Mouse (Mus musculus): Measurements from ENCODE around the gene Hmcn1.

Hmcn1 gene

DNA sequence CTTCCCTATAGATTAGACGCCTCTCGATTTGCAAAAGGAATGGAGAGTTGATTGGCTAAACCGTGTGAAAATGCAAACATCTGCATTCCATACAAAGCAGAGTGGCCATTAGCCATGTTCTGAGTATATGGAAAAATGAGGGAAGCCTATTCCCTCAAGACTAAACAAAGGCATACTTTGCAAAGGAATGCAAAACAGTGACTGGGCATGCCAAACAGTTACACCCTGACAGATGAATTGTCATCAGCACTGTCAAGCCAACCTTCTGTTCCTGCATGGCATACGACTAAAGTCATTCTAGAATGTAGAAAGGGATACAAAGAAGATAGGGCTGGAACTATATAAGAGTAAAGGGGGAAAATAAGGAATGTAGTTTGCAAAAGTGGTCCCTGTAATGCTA lies 115.3 kb downstream of the Hmcn1 start:
- no peak for DNase-seq (ENCODE audit: low spot score in 2 of 2)

DNA sequence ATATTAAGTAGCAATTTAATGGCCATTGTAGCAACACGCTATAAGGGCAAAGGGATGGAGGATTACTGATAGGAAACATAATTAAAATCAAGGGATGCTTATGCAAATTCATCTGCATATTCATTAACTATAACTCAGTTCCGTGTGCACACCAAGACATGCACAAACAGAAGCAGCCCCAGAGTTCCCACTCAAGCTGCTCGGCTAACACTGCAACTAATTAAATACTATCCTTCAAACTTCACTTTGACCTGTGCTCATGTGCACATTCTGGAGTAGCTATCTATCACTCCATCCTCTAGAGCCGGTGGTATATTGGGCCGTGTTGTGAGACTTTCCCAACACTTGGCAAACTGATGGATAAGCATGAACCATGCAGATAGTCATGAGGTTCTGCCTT lies 119.2 kb downstream of the Hmcn1 start:
- no peak for DNase-seq (ENCODE audit: low spot score in 2 of 2)

DNA sequence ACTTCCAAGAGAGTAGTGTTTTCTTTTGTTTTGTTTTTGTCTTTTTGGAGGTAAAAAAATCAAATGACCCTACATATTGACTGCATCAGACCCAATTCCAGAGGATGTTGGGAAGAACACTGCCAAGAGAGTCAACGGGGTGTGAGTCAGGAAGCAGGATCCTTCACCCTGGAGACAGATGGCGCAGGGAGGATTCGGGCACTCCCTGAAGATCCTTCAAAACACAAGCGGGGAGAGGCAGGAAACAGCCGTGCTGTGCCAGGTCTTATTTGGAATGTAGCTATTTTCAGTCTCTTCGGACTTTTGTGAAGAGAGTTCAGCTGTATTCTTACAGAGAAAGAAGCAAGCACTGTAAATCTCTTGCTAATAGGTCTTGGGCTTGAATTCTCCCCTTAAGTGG lies 120.0 kb downstream of the Hmcn1 start:
- DNase-seq (ENCODE audit: low spot score in 2 of 2): no peak

DNA sequence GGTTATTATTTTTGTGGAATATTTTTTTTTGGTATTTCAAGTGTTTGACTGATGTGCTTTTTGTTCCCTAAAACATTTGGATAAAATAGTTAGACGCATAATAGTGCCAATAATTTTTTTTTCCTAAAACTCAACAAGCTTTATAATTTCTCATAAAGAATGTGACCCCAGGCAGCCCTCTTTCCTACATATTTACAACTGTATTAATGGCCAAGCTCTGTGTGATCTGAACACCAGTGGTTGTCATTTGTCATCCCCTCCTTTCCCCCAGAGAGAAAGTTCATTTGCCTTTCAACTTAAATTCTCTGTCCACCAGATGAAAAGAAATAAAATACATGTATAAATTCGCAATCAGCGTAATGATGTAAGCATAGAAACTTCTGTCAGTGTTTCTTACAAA lies 121.1 kb downstream of the Hmcn1 start:
- no peak for DNase-seq (ENCODE audit: low spot score in 2 of 2)

DNA sequence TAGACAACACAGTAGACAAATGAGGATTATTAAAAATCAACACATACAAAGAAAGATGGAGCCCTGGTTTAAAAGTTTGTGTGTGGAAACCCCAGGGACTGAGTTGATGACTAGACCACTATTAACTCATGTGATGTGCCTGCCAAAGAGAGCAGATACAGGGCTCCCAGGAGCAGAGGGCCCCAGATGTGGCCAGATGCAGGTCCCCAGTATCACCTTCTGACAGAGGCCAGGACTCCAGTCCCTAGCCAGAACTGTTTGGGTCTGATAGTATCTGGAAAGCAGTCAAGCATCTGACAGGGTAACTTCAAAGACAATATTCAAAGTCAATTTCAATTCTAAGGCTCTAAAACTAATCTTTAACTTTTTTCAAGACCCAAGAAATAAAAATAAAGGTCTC lies 124.0 kb downstream of the Hmcn1 start:
- no peak for DNase-seq (ENCODE audit: low spot score in 2 of 2)

DNA sequence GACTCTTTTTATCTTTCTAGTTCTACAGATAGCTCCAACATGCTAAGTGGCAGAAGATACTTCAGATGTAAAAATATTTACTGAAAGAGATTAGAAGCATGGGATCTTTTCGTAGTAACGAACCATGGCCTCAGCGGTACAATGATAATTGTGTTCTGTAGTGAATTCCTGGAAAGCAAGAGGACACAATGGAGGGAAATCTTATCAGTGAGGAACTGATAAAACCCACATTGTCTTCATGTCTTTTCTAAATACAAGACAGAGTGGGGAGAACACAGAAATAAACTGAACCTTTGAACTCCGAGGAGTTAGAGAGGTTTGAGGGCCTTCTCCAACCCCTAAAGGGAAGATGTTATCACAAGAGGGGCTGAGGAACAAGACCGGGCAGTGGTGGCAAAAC lies 126.6 kb downstream of the Hmcn1 start:
- DNase-seq (ENCODE audit: low spot score in 2 of 2): no peak

DNA sequence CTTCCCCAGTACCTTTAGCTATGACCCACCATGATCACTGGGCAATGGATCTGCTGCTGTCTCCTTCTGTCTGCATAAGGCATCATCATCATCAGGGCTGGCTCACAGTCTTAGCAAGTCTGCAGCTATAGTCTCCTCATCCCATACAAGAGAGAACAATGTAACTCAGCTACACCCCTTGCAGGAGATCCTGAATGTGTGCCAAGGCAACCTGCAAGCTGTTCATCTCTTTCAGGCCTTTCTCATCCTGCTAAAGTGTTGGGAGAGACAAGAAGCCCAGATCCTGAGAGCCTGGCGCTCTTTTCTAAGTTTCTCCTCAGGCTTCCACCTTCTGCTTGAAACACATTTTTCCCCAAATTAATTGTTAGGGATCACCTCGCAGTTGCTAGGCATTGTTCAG lies 135.5 kb downstream of the Hmcn1 start:
- DNase-seq (ENCODE audit: low spot score in 2 of 2): no peak

DNA sequence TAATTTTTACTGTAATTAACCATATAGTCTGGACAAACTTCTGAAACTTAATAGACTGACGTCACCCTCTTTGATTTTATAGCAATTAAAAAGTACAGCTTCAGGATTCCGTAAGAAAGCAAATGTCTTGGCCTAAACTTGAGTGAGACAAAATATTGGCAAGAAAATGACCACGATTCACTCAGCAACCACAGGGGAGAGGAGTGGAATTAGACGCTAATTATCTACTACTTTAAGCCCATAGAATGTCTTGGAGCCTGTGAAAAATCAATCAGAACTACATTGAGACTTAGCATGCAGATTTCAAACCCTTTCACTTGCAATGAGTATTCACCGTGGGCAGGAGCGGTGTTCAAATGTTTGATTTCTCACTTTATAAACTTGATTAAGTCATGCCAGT lies 159.8 kb downstream of the Hmcn1 start:
- DNase-seq (ENCODE audit: low spot score in 2 of 2): no peak

DNA sequence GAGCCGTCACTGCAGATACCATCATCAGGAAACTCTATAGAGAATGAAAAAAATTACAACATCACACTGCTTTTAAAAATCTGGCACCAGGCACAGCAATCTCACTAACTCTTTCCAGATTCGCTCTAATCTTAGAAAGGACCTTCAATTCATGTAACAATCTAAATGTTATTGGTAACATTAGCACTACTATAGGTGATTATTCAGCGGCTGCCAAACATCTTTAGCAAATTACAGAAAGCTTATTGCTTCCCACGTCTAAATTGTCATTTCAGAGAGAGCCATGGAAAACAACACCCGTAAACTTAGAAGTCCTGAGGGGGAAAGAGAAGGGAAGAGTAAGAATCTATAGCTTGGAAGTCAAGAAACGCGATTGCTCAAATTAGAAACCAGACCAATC lies 163.4 kb downstream of the Hmcn1 start:
- no peak for DNase-seq (ENCODE audit: low spot score in 2 of 2)

DNA sequence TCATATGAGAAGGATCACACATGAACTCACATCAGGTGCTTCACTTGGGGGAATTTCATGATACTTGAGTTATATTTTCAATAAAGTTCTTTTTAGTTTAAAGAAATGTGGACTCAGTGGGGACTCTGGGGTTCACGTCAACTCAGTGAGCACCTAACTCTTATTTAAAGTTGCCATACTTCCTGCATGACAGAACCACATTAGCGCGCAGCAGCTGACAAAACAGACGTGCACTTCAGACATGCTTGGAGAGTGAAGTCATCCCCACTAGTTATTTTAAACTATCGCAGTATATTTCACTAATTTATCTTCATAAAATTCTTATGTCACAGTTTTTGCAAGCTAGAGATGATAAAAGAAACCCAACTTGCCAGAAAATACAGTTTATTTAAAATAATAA lies 166.1 kb downstream of the Hmcn1 start:
- DNase-seq (ENCODE audit: low spot score in 2 of 2): no peak

DNA sequence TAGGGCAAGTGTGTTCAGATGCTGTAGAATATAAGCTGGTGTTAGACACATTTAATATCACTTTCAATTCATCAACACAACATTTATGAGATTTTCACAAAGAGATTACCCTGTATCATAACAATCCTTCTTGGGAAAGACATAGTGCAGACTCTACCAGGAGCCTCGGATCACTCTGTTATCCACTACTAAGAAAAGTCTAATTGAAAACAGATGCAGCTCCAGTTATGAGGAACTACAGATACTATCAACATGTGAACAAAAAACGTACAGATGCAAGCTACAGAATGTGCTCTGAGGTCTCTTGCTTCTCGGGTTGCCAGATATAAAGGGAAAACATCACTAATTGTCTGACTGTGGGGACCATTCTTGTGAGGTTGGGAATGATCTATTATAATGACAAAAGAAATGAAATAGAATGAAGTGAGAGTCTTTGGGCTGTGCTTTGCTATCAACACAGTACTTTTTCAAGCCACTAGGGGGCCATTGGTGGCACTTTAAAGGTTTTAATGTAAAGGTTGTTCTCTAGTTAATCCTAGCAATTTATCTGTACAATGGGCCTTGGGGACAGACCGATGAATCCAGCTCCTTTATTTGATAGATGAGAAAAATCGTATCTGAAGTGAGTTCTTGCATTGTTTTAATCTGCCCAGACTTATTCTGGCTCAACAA lies 168.8 kb downstream of the Hmcn1 start:
- no peak for DNase-seq (ENCODE audit: low spot score in 2 of 2)

DNA sequence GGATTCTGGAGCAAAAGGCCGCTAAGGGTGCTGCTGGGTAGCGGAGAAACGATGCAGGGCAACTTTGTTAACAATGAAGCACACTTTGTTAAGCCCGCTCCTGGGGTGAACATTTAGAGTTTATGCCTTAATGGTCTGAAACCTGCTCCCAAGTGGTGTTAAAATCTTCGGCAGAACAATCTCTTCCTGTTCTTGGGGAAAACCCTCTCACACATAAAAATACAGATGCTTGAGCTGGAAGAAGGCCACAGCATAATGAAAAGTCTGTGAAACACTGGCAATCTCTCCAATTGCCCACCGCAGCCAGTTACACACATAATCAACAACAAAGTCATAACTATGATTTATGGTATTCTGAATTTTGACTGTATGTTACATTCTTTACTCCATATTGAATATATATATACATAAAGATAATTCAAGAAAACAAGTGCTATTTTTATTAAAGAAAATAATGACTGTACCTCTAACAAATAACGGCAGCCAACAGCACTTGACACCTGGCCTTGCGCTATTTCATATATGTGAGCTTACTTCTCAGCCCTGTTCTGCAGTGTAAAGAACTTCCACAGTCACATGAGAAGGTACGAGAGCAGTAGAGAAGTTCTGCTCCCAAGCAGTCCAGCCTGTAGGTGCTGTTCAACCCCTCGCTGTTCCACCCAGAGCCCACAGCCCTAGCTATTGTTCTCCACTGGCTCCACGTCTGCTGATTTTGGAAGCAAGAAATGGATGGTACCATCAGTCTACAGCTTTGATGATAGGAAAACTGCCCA lies 177.0 kb downstream of the Hmcn1 start:
- no peak for DNase-seq (ENCODE audit: low spot score in 2 of 2)

DNA sequence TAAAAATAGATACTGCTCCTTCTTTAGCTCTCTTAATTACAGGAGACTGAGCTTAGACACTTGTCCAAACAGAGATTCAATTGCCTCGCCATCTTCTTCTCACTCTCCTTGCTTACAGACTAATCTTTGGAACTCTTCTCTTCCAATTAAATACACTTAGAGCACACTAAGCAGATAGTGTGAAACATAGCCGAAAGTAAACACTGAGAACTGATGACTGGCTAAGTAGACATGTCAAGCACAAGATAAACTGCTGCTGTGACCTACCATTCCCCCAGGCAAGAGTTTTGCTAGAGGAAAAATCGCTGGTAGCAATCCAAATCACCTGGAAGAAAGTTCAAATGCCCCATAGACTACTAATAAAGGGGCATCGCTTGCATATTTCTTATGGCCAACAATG lies 178.3 kb downstream of the Hmcn1 start:
- no peak for DNase-seq (ENCODE audit: low spot score in 2 of 2)

DNA sequence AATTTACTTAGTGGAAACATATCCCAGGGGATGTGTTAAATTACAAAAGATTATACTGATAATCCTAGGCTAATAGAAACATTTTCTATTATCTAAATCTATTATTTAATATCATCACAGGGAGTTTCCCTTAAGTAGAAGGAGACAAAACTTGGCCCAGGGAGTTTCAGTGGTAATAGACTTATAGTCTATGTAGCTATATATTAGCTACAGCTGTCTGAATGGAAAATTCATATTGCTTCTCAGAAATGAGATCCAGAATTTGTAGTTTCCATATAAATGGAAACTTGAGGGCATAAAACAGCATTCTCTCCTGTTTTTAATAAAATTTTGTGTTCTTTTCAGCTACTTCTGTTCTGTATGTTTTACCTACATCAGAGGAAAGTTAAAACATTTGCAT lies 179.9 kb downstream of the Hmcn1 start:
- no peak for DNase-seq (ENCODE audit: low spot score in 2 of 2)

DNA sequence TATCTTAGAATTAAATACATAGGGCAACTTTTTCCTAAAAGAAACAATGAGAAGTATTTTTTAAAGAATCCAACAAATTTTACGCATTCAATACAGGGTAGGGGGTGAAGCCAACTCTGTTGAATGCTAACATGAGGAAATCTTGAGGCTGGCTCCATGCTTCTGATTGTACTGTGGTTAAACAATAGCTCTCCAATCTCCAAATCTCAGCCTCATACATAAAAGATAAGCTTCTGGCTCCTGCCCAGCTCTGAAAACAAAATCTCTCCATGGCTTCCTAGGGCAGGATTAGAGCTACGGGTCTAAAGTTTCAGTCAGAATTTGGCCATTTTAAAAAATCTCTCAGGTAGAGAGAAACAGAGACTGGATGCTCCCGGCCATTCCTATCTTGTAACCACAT lies 186.4 kb downstream of the Hmcn1 start:
- no peak for DNase-seq (ENCODE audit: low spot score in 2 of 2)

DNA sequence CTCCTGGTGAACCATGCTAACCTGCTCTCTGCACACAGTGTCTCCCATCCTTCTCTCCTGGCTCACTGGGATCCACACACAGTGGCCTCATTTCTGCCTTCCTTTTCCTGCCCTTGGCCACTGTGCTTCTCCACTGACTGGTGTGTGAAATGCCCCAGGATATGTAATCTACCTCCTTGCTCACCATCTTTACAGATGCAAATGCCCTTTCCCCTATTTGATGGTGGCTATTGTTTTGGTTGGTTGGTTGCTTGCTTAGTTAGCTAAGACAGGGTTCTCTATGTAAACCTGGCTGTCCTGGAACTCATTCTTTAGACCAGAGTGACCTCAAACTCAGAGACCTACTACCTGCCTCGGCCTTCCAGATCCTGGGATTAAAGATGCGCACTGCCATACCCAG lies 187.8 kb downstream of the Hmcn1 start:
- no peak for DNase-seq (ENCODE audit: low spot score in 2 of 2)

DNA sequence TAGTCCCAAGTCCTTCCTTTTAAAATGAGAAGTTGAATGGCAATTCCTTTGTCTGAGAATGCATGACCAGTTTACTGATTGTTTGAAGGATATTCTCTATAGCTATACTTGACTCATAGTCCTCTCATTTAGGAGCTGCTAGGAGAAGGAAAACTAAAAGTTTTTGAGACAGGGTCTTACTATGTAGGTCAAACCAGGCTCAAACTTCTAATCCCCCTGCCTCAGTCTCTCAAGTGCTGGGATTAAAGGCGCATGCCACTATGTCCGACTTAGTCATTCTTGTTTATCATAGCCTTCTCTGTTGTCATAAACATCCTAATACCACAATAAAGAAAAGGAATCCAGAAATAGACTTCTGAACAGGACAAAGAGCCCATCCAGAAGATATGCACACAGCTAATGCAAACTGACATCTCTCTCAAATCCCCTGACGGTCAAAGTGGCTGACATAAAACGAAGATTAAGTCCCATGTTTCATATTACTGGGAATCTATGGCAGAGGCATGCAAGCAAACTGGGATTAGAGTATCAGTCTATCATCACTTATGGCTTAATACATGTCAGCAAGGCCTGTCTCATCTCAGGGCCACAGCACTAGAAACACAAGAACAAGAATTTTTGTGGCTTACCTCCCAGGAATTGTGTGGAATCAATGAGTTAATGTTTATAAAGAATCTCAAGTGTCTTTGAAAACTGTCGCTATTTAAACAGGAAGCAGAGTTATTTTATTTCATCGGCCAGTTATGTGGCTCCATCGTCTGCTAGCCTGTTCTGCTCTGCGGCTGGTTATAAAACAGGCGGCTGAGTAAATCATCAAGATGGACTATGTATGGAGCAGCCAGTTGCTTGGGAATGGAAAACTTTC lies 188.8 kb downstream of the Hmcn1 start:
- no peak for DNase-seq (ENCODE audit: low spot score in 2 of 2)

DNA sequence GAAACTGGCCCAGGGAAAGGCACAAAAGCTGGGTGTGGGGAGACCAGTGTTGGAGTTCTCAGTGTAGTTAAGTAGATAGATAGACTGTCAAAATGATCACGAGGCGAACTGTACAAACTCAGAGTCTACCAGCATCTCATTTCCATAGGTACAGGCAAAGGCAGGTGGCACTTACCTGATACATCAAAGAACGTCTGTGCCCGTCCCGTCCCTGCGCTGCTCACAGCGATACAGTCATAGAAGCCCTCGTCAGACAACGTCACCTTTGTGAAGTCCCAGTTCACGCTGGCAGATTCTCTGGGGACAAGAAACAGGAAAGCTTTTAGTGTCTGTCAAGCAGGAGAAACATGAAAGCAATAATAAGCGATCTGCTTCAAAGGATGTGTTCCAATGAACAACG lies 190.6 kb downstream of the Hmcn1 start:
- no peak for DNase-seq (ENCODE audit: low spot score in 2 of 2)

DNA sequence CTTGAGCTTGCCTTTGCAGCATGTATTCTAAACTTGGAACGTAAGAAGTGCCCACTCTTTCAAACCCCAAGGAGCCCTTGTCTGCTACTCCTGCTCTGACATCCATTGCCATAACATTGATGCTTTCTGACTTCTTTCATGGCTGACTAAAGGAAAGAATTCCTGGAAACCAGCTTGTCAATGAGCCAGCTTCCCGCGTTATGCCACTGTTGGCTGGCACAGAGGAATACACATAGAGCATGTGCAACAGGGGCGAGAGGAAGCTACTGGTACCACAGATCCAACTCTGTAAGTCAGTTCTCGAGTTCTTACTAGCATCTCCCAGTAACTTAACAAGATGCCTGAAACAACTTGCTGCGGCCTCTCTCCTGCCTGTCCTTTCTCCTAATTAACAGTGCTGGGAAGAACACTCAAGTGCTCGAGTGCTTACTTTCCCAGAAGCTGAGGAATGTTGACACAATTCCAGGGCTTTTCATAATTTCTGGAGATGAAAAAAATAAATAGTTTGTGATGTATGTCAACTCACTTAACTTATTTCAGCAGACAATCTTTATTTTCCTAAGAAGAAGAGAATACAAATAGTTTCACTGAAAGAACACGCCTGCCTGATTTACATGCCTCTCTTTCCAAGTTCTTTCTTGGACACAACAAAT lies 192.5 kb downstream of the Hmcn1 start:
- no peak for DNase-seq (ENCODE audit: low spot score in 2 of 2)

DNA sequence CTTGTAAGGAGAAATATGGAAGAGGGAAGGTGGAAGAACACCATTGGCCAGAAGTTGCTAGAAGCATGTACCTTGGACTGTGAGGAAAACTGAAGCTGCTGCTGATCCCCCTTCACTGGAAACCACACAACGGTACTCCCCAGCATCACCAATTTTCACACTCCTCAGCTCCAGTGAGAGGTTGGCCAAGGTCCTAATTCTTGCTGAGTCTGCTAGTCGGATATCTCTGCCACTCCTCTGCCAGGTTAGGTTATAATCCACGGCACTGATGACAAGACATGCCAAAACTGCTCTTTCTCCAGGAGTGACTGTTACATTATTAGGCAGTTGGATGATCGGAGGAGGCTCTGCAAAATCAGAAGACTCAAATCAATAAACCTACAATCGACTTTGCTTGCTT lies 194.6 kb downstream of the Hmcn1 start:
- no peak for DNase-seq (ENCODE audit: low spot score in 2 of 2)

DNA sequence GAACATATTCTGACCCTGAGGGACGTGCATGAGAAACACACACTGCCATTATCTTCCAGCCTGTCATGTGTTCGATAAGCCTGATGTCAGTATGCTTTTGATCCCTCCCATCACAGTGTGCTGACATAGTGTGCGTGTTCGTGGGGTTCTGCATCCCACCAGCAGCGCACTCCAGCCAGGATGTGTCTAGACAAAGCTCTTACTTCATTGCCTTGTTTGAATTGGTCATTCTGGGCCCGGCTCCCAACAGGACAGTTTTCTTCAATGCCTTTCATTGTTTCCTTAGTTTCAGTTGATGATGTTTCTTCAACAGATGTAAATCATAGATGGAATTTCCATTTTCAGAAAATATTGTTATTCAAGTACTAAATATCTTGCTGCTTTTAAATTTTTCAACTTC lies 206.5 kb downstream of the Hmcn1 start:
- DNase-seq (ENCODE audit: low spot score in 2 of 2): no peak

Measured in left cerebral cortex, adult 9 months (tissue).